Mouse (Mus musculus): ENCODE measurements around the gene Sox21. TPM values are rescaled to one million over a fixed set of nuclear protein-coding genes. Genes with fewer than 3 reads are reported as not detected.

The Sox21 gene
- polyA plus RNA-seq, 1 experiment, result not detected

GRCm38 (mm10) chr14:118225061-118225743, 11.6 kb downstream of the Sox21 start:
- DNase-seq (ENCODE audit: low read depth in 1 of 2, low spot score in 2 of 2), result no peak
- TF ChIP-seq POLR2A (IDR thresholded peaks at IDR 0.05; ENCODE audit: low read depth, low read length) (no peak), CTCF (IDR thresholded peaks at IDR 0.05; ENCODE audit: extremely low read depth, insufficient read depth, insufficient read length, insufficient replicate concordance) (no peak)
- Histone ChIP-seq H3K4me1 (ENCODE audit: control insufficient read depth, insufficient read depth, insufficient read length) (no peaks in the 10 kb centered on the region), H3K27me3 (ENCODE audit: control insufficient read depth, insufficient read depth, low read length) (peaks cover 20% of the 10 kb centered on the region), H3K36me3 (ENCODE audit: control insufficient read depth, insufficient read depth, low read length) (no peaks in the 10 kb centered on the region), H3K4me3 (ENCODE audit: extremely low read depth, insufficient read depth, insufficient read length) (no peak overlapping the region), H3K27ac (ENCODE audit: insufficient read depth, low read length) (no peak overlapping the region)
- 29% methylated on average over 16 of the region's 16 CpGs for WGBS

GRCm38 (mm10) chr14:118220885-118221284, 15.9 kb downstream of the Sox21 start:
- no peak for DNase-seq (ENCODE audit: low read depth in 1 of 2, low spot score in 2 of 2)
- H3K4me1 ChIP-seq (ENCODE audit: control insufficient read depth, insufficient read depth, insufficient read length), result no peaks in the 10 kb centered on the region
- 81% methylated on average over 1 of the region's 1 CpGs for WGBS
- TF ChIP-seq POLR2A (IDR thresholded peaks at IDR 0.05; ENCODE audit: low read depth, low read length), result no peak
- no peak for TF ChIP-seq CTCF (IDR thresholded peaks at IDR 0.05; ENCODE audit: extremely low read depth, insufficient read depth, insufficient read length, insufficient replicate concordance)
- peaks cover 5% of the 10 kb centered on the region for H3K27me3 ChIP-seq (ENCODE audit: control insufficient read depth, insufficient read depth, low read length)
- no peak overlapping the region for H3K27ac ChIP-seq (ENCODE audit: insufficient read depth, low read length)
- no peak overlapping the region for H3K4me3 ChIP-seq (ENCODE audit: extremely low read depth, insufficient read depth, insufficient read length)
- no peaks in the 10 kb centered on the region for H3K36me3 ChIP-seq (ENCODE audit: control insufficient read depth, insufficient read depth, low read length)

- 89% methylated on average over 8 of the region's 8 CpGs for WGBS
Observed at GRCm38 (mm10) chr14:118216826-118217225, 20.0 kb downstream of the Sox21 start.

GRCm38 (mm10) chr14:118212188-118212804, 24.5 kb downstream of the Sox21 start:
- TF ChIP-seq CTCF (IDR thresholded peaks at IDR 0.05; ENCODE audit: extremely low read depth, insufficient read depth, insufficient read length, insufficient replicate concordance) (no peak), POLR2A (IDR thresholded peaks at IDR 0.05; ENCODE audit: low read depth, low read length) (no peak)
- 83% methylated on average over 15 of the region's 15 CpGs for WGBS

More at GRCm38 (mm10) chr14:118216826-118217225, 20.0 kb downstream of the Sox21 start:
- Histone ChIP-seq H3K4me1 (ENCODE audit: control insufficient read depth, insufficient read depth, insufficient read length) (no peaks in the 10 kb centered on the region), H3K27me3 (ENCODE audit: control insufficient read depth, insufficient read depth, low read length) (no peaks in the 10 kb centered on the region), H3K27ac (ENCODE audit: insufficient read depth, low read length) (no peak overlapping the region), H3K4me3 (ENCODE audit: extremely low read depth, insufficient read depth, insufficient read length) (no peak overlapping the region), H3K36me3 (ENCODE audit: control insufficient read depth, insufficient read depth, low read length) (no peaks in the 10 kb centered on the region)
- TF ChIP-seq CTCF (IDR thresholded peaks at IDR 0.05; ENCODE audit: extremely low read depth, insufficient read depth, insufficient read length, insufficient replicate concordance) (no peak), POLR2A (IDR thresholded peaks at IDR 0.05; ENCODE audit: low read depth, low read length) (no peak)
- no peak for DNase-seq (ENCODE audit: low read depth in 1 of 2, low spot score in 2 of 2)

GRCm38 (mm10) chr14:118209642-118210041, 27.2 kb downstream of the Sox21 start:
- no peak for TF ChIP-seq CTCF (IDR thresholded peaks at IDR 0.05; ENCODE audit: extremely low read depth, insufficient read depth, insufficient read length, insufficient replicate concordance)
- TF ChIP-seq POLR2A (IDR thresholded peaks at IDR 0.05; ENCODE audit: low read depth, low read length), result no peak
- Histone ChIP-seq H3K27me3 (ENCODE audit: control insufficient read depth, insufficient read depth, low read length) (no peaks in the 10 kb centered on the region), H3K27ac (ENCODE audit: insufficient read depth, low read length) (no peak overlapping the region), H3K4me1 (ENCODE audit: control insufficient read depth, insufficient read depth, insufficient read length) (no peaks in the 10 kb centered on the region), H3K4me3 (ENCODE audit: extremely low read depth, insufficient read depth, insufficient read length) (no peak overlapping the region), H3K36me3 (ENCODE audit: control insufficient read depth, insufficient read depth, low read length) (no peaks in the 10 kb centered on the region)
- WGBS, result 25% methylated on average over 5 of the region's 5 CpGs
- DNase-seq (ENCODE audit: low read depth in 1 of 2, low spot score in 2 of 2), result no peak

More at GRCm38 (mm10) chr14:118212188-118212804, 24.5 kb downstream of the Sox21 start:
- no peak overlapping the region for H3K27ac ChIP-seq (ENCODE audit: insufficient read depth, low read length)
- DNase-seq (ENCODE audit: low read depth in 1 of 2, low spot score in 2 of 2), result no peak
- H3K4me3 ChIP-seq (ENCODE audit: extremely low read depth, insufficient read depth, insufficient read length), result no peak overlapping the region
- H3K27me3 ChIP-seq (ENCODE audit: control insufficient read depth, insufficient read depth, low read length), result no peaks in the 10 kb centered on the region
- no peaks in the 10 kb centered on the region for H3K4me1 ChIP-seq (ENCODE audit: control insufficient read depth, insufficient read depth, insufficient read length)
- H3K36me3 ChIP-seq (ENCODE audit: control insufficient read depth, insufficient read depth, low read length), result no peaks in the 10 kb centered on the region

- Histone ChIP-seq H3K27ac (ENCODE audit: insufficient read depth, low read length) (no peak overlapping the region), H3K4me3 (ENCODE audit: extremely low read depth, insufficient read depth, insufficient read length) (no peak overlapping the region), H3K27me3 (ENCODE audit: control insufficient read depth, insufficient read depth, low read length) (no peaks in the 10 kb centered on the region), H3K36me3 (ENCODE audit: control insufficient read depth, insufficient read depth, low read length) (no peaks in the 10 kb centered on the region), H3K4me1 (ENCODE audit: control insufficient read depth, insufficient read depth, insufficient read length) (no peaks in the 10 kb centered on the region)
- TF ChIP-seq POLR2A (IDR thresholded peaks at IDR 0.05; ENCODE audit: low read depth, low read length), result no peak
- TF ChIP-seq CTCF (IDR thresholded peaks at IDR 0.05; ENCODE audit: extremely low read depth, insufficient read depth, insufficient read length, insufficient replicate concordance), result no peak
- 83% methylated on average over 3 of the region's 3 CpGs for WGBS
- no peak for DNase-seq (ENCODE audit: low read depth in 1 of 2, low spot score in 2 of 2)
Observed at GRCm38 (mm10) chr14:118207347-118207746, 29.5 kb downstream of the Sox21 start.

GRCm38 (mm10) chr14:118203031-118203430, 33.8 kb downstream of the Sox21 start:
- H3K4me3 ChIP-seq (ENCODE audit: extremely low read depth, insufficient read depth, insufficient read length), result no peak overlapping the region
- WGBS, result 79% methylated on average over 7 of the region's 7 CpGs
- no peak overlapping the region for H3K27ac ChIP-seq (ENCODE audit: insufficient read depth, low read length)
- H3K4me1 ChIP-seq (ENCODE audit: control insufficient read depth, insufficient read depth, insufficient read length), result no peaks in the 10 kb centered on the region
- no peaks in the 10 kb centered on the region for H3K36me3 ChIP-seq (ENCODE audit: control insufficient read depth, insufficient read depth, low read length)
- TF ChIP-seq POLR2A (IDR thresholded peaks at IDR 0.05; ENCODE audit: low read depth, low read length) (no peak), CTCF (IDR thresholded peaks at IDR 0.05; ENCODE audit: extremely low read depth, insufficient read depth, insufficient read length, insufficient replicate concordance) (peak; percentile 19; the same call in 1 of the 2 replicates)
- no peaks in the 10 kb centered on the region for H3K27me3 ChIP-seq (ENCODE audit: control insufficient read depth, insufficient read depth, low read length)
- peak in 1 of 2 experiments; percentile 21 for DNase-seq (ENCODE audit: low read depth in 1 of 2, low spot score in 2 of 2)

Data from spleen, adult 2 months (tissue).